Mouse (Mus musculus): ENCODE data around the gene Lyz1. TPM values are rescaled to one million over a fixed set of nuclear protein-coding genes. Genes with fewer than 3 reads are reported as not detected.
A peak's percentile ranks its signal among the peaks of the same experiment; 100 is the strongest.

Gene Lyz1
- polyA plus RNA-seq, 1 experiment from 2014 or later = 0.15 TPM

GRCm38 (mm10) chr10:117272023-117272422, 20.6 kb downstream of the Lyz1 start:
- H3K4me2 ChIP-seq = no peak overlapping the region
- H3K9me3 ChIP-seq = no peaks in the 10 kb centered on the region
- H3K4me3 ChIP-seq = no peak overlapping the region
- no peak overlapping the region for H3K27ac ChIP-seq (replicated peaks)
- ATAC-seq (ENCODE audit: low read depth) = no peak
- H3K27me3 ChIP-seq = no peaks in the 10 kb centered on the region
- H3K36me3 ChIP-seq = no peaks in the 10 kb centered on the region
- H3K4me1 ChIP-seq (replicated peaks) = no peaks in the 10 kb centered on the region
- no peak overlapping the region for H3K9ac ChIP-seq

DNA sequence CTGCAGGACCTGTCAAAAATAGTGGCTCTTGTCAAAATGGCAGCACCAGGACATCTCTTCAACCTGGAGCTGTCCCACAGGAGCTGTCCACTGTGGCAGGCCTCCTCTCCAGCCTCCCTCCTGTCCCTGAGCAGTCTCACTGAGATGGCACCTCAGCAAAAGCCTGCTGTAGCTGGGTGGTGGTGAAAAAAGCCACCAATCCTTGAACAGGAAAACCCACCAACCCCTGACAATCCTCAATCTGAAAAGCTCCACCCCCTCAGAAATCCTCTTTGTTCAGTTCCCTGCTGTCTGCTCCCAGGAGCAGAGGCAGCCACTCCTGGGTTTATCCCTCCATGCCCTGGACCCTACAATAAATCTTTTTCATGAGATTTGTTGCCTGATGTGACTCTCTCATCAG, 32.8 kb downstream of the Lyz1 start:
- Histone ChIP-seq H3K9me3 (peaks cover 7% of the 10 kb centered on the region), H3K4me1 (replicated peaks) (0 out of 2 replicates have a peak, but pooled peaks cover 8% of the 10 kb centered on the region), H3K27ac (replicated peaks) (0 out of 2 replicates have a peak overlapping the region, but pooled peaks have one; percentile 46), H3K4me3 (no peak overlapping the region), H3K4me2 (no peak overlapping the region), H3K36me3 (no peaks in the 10 kb centered on the region), H3K9ac (no peak overlapping the region), H3K27me3 (no peaks in the 10 kb centered on the region)
- ATAC-seq (ENCODE audit: low read depth) = no peak; the same call in 1 of the 2 replicates

DNA sequence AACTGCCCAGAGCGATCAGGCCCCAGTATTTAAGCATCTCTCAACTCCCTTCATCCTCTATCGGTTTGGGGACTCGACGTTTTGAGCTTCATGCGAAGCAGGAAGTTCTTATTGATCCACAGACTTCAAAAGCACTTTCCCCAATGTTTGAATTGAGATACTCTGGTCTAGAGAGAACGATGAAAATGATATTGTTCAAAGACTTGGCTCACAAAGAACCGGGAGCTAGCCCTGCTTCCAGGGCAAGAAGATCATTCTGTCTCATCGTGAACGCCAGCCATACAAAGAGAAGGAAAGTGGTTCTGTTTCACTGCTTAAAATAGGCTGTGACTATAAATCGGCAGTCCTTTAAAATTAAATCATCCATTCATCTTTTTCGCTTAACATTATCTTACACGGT, 54.1 kb downstream of the Lyz1 start, which contains the start of gene 9530003J23Rik:
Gene 9530003J23Rik, minus strand, starts transcription at position 101 of the 400 bp plus-strand sequence.
- 90% methylated on average over 12 of the region's 12 CpGs for whole genome bisulfite sequencing
- H3K4me2 ChIP-seq = no peak within 1 kb of the TSS
- H3K27ac ChIP-seq (replicated peaks) = no peak within 1 kb of the TSS
- no peak within 1 kb of the TSS for H3K9ac ChIP-seq
- H3K4me1 ChIP-seq (replicated peaks) = no peaks in the 10 kb centered on the region
- no peak for ATAC-seq (ENCODE audit: low read depth)
- no peaks in the 10 kb centered on the region for H3K36me3 ChIP-seq
- H3K4me3 ChIP-seq = no peak within 1 kb of the TSS
- no peaks in the 10 kb centered on the region for H3K27me3 ChIP-seq
- no peaks in the 10 kb centered on the region for H3K9me3 ChIP-seq

Other genes with a start within 250 kb of the Lyz1 start
- not detected in 2 replicates for gene Lrrc10, start 247.5 kb downstream of the Lyz1 start, polyA plus RNA-seq (2015; fragmentation: Nextera tagmentation; extraction: Ambion mirVana)
- 279 and 303 TPM in 2 replicates for gene Cct2, start 229.1 kb downstream of the Lyz1 start, polyA plus RNA-seq (2015; fragmentation: Nextera tagmentation; extraction: Ambion mirVana)
- 20.9 and 27.1 TPM in 2 replicates for gene Frs2, start 144.3 kb downstream of the Lyz1 start, polyA plus RNA-seq (2015; fragmentation: Nextera tagmentation; extraction: Ambion mirVana)
- 123 and 148 TPM in 2 replicates for gene Yeats4, start 68.4 kb downstream of the Lyz1 start, polyA plus RNA-seq (2015; fragmentation: Nextera tagmentation; extraction: Ambion mirVana)
- gene 9530003J23Rik, start 54.2 kb downstream of the Lyz1 start, polyA plus RNA-seq (2015; fragmentation: Nextera tagmentation; extraction: Ambion mirVana) = not detected in 2 replicates
- 26.1 and 32.5 TPM in 2 replicates for gene Lyz2, start 10.5 kb downstream of the Lyz1 start, polyA plus RNA-seq (2015; fragmentation: Nextera tagmentation; extraction: Ambion mirVana)
- 144 and 167 TPM in 2 replicates for gene Cpsf6, start 87.1 kb upstream of the Lyz1 start, polyA plus RNA-seq (2015; fragmentation: Nextera tagmentation; extraction: Ambion mirVana)

Data from neural tube, embryonic 13.5 days (tissue).